Mouse (Mus musculus) liver, adult 2 months (tissue): Measurements from ENCODE around the gene Mpp1.

Experiments
- CTCF ChIP-seq: fragments of 200-500 bp; IDR thresholded peaks from 2 replicates; pipeline ENCODE4 v1.5.1; 2011; ENCODE audit warnings: low read depth, low read length, control low read depth
- POLR2A ChIP-seq: fragments of 200-500 bp; IDR thresholded peaks from 2 replicates; pipeline ENCODE4 v1.6.1; 2011; ENCODE audit warnings: low read length, control low read depth; ENCODE audit not compliant: insufficient read depth; ENCODE audit errors: extremely low read depth

GRCm38 (mm10) chrX:75095369-75096162, 35.2 kb downstream of the Mpp1 start, which contains the start of gene Dkc1:
- TF ChIP-seq CTCF (no peak), POLR2A (peak; percentile 30; the same call in 1 of the 2 replicates)
